Mouse (Mus musculus) midbrain, embryonic 12.5 days (tissue): Measurements from ENCODE around the gene Myh7. TPM values are rescaled to one million over a fixed set of nuclear protein-coding genes. Genes with fewer than 3 reads are reported as not detected.
A peak's percentile ranks its signal among the peaks of the same experiment; 100 is the strongest.
"Not testable (repeated sequence)": the region's sequence is repeated elsewhere in the genome, so short reads cannot be mapped to it uniquely, and the experiment has no call there.

Source experiments
- ATAC-seq: fragments of 200-750 bp; cut with Nextera tagmentation; 2 replicates; pipeline ENCODE4 v1.8.0; 2017; ENCODE audit warnings: low read depth, moderate TSS enrichment, moderate library complexity; ENCODE audit not compliant: low FRiP score
- H3K27ac ChIP-seq: fragments of 300-500 bp; sonication (generic); replicated peaks from 2 replicates; pipeline ENCODE4 v1.5.1; 2016; ENCODE audit warnings: mild to moderate bottlenecking
- H3K27me3 ChIP-seq: fragments of 300-500 bp; sonication (generic); 2 replicates; pipeline ENCODE4 v1.6.1; 2016; ENCODE audit warnings: mild to moderate bottlenecking
- H3K36me3 ChIP-seq: fragments of 300-500 bp; sonication (generic); 2 replicates; pipeline ENCODE4 v1.6.1; 2016
- H3K4me1 ChIP-seq: fragments of 300-500 bp; sonication (generic); 2 replicates; pipeline ENCODE4 v1.6.1; 2016
- H3K4me2 ChIP-seq: fragments of 300-500 bp; sonication (generic); replicated peaks from 2 replicates; pipeline ENCODE4 v1.6.1; 2016; ENCODE audit warnings: mild to moderate bottlenecking, moderate library complexity
- H3K4me3 ChIP-seq: fragments of 300-500 bp; sonication (generic); 2 replicates; pipeline ENCODE4 v1.5.1; 2016; ENCODE audit warnings: mild to moderate bottlenecking
- H3K9ac ChIP-seq: fragments of 300-500 bp; sonication (generic); replicated peaks from 2 replicates; pipeline ENCODE4 v1.6.1; 2016; ENCODE audit warnings: mild to moderate bottlenecking, moderate library complexity
- H3K9me3 ChIP-seq: fragments of 300-500 bp; sonication (generic); 2 replicates; pipeline ENCODE4 v1.6.1; 2016; ENCODE audit warnings: mild to moderate bottlenecking
- WGBS: fragments of 180-500 bp; shearing (Covaris S2); methylation state at CpG from one replicate; pipeline ENCODE4 v1.1.7; 2016; 5-methylcytosine and 5-hydroxymethylcytosine counted together
- polyA plus RNA-seq: library from polyadenylated mRNA; unstranded; fragments of >200 nt; fragmentation: Nextera tagmentation; extraction: Ambion mirVana; gene quantifications from 2 replicates; pipeline ENCODE4 v1.2.1, GENCODE M21; 2016

Gene Myh7
- polyA plus RNA-seq, 1 experiment from 2014 or later = 4.1 TPM

- Histone ChIP-seq H3K9me3 (no peaks in the 10 kb centered on the region), H3K36me3 (no peaks in the 10 kb centered on the region), H3K27me3 (no peaks in the 10 kb centered on the region), H3K4me1 (no peaks in the 10 kb centered on the region), H3K27ac (no peak overlapping the region), H3K4me2 (no peak overlapping the region), H3K9ac (no peak overlapping the region), H3K4me3 (no peak overlapping the region)
- 60% methylated on average over 12 of the region's 12 CpGs for WGBS
- ATAC-seq = no peak
These were observed 43.9 kb downstream of the Myh7 start for GRCm38 (mm10) chr14:54950493-54950892.

GRCm38 (mm10) chr14:54948781-54949180, 45.6 kb downstream of the Myh7 start:
- Histone ChIP-seq H3K27me3 (no peaks in the 10 kb centered on the region), H3K4me1 (no peaks in the 10 kb centered on the region), H3K36me3 (no peaks in the 10 kb centered on the region), H3K9ac (no peak overlapping the region), H3K9me3 (no peaks in the 10 kb centered on the region), H3K4me2 (no peak overlapping the region), H3K4me3 (no peak overlapping the region), H3K27ac (no peak overlapping the region)
- 90% methylated on average over 9 of the region's 9 CpGs for WGBS
- no peak for ATAC-seq

DNA sequence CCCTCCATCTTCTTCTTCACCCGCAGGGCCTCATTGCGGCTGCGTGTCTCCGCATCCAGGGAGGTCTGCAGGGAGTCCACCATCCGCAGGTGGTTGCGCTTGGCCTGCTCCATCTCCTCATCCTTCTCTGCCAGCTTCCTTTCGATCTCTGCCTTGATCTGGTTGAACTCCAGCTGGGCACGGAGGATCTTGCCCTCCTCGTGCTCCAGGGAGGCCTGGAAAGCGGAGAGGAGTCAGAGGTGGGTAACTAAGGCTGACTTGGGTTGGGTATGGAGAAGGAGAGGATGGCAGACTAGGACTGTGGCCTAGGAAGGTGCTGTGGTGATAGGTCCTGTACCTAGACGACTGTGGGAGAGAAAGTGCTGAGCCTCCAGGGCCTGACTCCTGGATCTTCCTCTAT, 47.4 kb downstream of the Myh7 start:
- ATAC-seq, H3K27me3 ChIP-seq, H3K27ac ChIP-seq, H3K9ac ChIP-seq, H3K4me1 ChIP-seq, H3K9me3 ChIP-seq, H3K36me3 ChIP-seq, H3K4me2 ChIP-seq, H3K4me3 ChIP-seq: not testable (repeated sequence)
- WGBS = 85% methylated on average over 11 of the region's 11 CpGs

DNA sequence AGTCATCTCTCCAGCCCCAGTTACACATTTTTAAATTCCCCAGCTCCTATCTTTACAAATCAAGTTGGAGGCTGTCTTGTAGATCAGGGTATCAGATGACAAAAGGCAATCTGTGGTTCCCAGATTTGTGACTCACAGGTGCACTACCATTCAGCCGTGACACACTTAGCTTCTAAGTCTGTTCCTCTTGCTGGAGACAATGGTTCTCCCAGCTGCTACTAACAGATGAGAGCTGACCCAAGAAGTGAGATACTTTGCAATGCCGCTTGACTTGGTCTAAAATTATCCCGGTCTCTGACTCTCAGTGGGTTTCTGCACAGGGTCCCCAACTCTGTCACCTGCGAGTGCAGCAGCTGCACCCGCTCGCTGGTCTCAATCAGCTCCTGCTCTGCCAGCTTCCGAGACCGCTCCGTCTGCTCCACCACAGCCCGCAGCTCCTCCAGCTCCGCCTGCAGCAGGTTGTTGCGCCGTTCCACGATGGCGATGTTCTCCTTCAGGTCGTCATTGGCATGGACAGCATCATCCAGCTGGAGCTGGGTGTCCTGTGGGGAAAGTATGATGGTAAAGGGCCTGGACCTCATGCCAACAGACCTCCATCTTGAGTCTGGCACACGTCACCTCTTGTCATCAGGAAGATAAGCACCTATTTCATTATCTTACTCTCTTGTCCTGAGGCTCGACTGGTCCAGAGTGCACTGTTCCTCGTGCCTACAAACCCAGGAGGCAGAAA, 48.3 kb downstream of the Myh7 start:
- no peaks in the 10 kb centered on the region for H3K9me3 ChIP-seq
- H3K4me2 ChIP-seq = no peak overlapping the region
- 82% methylated on average over 19 of the region's 19 CpGs for WGBS
- no peak overlapping the region for H3K9ac ChIP-seq
- H3K27ac ChIP-seq = no peak overlapping the region
- no peaks in the 10 kb centered on the region for H3K4me1 ChIP-seq
- no peak overlapping the region for H3K4me3 ChIP-seq
- ATAC-seq = no peak
- no peaks in the 10 kb centered on the region for H3K27me3 ChIP-seq
- H3K36me3 ChIP-seq = no peaks in the 10 kb centered on the region

DNA sequence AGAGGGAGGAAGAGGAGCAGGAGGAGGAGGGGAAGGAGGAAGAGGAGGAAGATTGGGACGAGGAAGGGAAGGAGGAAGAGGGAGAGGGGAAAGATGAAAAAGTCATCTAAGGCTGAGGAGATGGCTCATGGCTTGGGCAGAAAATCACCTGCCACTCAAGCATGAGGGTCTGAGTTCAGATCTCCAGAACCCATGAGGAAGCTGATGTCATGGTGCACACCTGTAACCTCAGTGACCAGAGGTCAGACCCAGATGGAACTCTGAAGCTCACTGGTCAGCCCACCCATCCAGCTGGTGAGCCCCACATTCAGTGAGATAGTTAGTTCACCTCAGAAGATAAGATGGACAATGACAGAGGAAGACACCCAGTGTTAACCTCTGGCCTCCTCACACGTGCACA, 49.5 kb downstream of the Myh7 start:
- Histone ChIP-seq H3K4me1 (no peaks in the 10 kb centered on the region), H3K9me3 (no peaks in the 10 kb centered on the region), H3K36me3 (no peaks in the 10 kb centered on the region), H3K27ac (no peak overlapping the region), H3K9ac (no peak overlapping the region), H3K27me3 (no peaks in the 10 kb centered on the region), H3K4me3 (no peak overlapping the region), H3K4me2 (no peak overlapping the region)
- no peak for ATAC-seq
- 64% methylated on average over 2 of the region's 2 CpGs for WGBS

GRCm38 (mm10) chr14:54943971-54944370, 50.5 kb downstream of the Myh7 start:
- WGBS = 90% methylated on average over 7 of the region's 7 CpGs
- H3K36me3 ChIP-seq = no peaks in the 10 kb centered on the region
- no peak overlapping the region for H3K4me2 ChIP-seq
- no peak for ATAC-seq
- no peak overlapping the region for H3K4me3 ChIP-seq
- no peaks in the 10 kb centered on the region for H3K9me3 ChIP-seq
- H3K4me1 ChIP-seq = no peaks in the 10 kb centered on the region
- no peak overlapping the region for H3K9ac ChIP-seq
- no peak overlapping the region for H3K27ac ChIP-seq
- H3K27me3 ChIP-seq = no peaks in the 10 kb centered on the region

DNA sequence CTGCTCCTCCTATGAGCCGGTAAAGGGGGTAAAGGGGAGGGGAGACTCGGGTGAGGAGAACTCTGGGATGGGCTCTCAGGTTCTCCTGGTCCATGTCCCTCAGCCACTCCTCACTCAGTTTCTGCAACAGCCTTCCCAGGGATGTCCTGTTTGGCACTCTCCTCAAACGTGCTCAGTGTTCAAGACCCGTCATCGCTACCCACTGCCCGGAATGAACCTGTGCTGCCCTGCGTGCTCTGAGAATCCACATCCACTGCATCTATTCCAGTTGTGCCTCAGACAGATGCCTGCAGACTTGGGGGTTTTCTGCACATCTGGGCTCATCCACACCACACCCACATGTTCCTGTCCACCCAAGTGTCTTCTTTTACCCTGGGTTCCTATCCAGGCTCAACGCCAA, 51.9 kb downstream of the Myh7 start:
- WGBS = 91% methylated on average over 8 of the region's 8 CpGs

DNA sequence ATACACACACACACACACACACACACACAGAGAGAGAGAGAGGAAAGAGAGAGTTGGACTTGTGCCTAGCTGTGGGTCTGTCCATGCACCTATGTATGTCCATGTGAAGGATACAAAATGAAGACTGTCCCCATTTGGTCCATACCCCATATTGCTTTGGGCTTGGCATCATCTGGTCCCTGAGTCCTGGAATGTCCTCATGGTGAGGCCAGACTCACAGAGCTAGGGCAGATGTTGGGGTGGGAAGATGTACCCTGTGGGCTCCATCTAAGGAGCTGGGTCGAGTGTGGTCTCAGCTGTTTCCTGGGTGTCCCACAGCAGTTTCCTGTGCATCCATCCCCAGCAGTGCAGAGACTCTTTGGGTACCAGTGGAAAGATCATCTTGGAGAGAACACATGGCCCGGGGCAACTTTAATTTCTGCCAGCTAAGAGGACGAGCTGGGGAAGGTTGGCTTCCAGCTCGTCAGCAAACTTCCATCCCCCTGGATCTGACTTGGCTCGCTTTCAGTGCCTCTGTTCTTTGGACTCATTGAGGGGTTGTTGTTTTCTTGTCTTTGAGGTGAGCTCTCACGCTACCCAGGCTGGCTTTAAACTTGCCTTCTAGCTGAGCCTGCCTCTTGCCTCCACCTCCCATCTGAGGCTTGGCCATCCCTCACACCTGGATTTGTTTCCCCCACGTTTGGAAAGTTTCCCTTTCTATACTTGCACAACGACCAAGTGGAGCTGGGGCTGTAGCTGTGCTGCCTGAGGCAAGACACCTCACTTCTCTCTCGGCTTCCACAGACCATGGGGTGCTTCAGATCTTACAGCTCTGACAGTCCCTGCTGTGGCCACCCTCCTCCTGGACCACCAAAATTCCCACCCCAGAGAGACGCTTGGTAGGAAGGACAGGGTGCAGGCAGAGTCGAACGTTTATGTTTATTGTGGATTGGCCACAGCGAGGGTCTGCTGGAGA, 53.1 kb downstream of the Myh7 start:
- WGBS = 73% methylated on average over 13 of the region's 13 CpGs
- ATAC-seq = no peak
- H3K9ac ChIP-seq = no peak overlapping the region

More for the DNA sequence above, 51.9 kb downstream of the Myh7 start:
- Histone ChIP-seq H3K4me1 (no peaks in the 10 kb centered on the region), H3K9ac (no peak overlapping the region), H3K27ac (no peak overlapping the region), H3K36me3 (no peaks in the 10 kb centered on the region), H3K27me3 (no peaks in the 10 kb centered on the region), H3K4me3 (no peak overlapping the region), H3K4me2 (no peak overlapping the region), H3K9me3 (no peaks in the 10 kb centered on the region)
- no peak for ATAC-seq

DNA sequence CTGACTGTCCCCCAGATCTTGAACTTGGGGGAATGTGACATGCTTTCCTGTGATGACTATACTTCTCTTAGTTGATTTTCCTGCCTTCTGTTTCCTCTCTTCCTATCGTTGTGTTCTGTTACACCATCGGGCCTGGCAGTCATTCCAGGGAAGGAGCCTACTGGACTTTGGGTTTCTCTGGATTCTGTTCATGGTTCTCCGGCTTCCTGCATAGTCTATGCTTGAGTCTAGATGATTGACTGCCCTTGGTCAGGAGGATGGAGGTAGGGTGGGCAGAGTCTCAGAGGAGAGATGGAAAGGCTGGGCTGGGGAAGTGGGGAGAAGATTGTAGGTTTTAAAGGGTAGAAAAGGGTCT, 54.3 kb downstream of the Myh7 start:
- no peak for ATAC-seq
- 85% methylated on average over 3 of the region's 3 CpGs for WGBS
- no peak overlapping the region for H3K4me3 ChIP-seq
- H3K27me3 ChIP-seq = no peaks in the 10 kb centered on the region
- no peak overlapping the region for H3K27ac ChIP-seq
- no peaks in the 10 kb centered on the region for H3K9me3 ChIP-seq
- peaks cover 10% of the 10 kb centered on the region for H3K4me1 ChIP-seq
- H3K36me3 ChIP-seq = no peaks in the 10 kb centered on the region
- no peak overlapping the region for H3K4me2 ChIP-seq
- no peak overlapping the region for H3K9ac ChIP-seq

More for the DNA sequence above, 53.1 kb downstream of the Myh7 start:
- H3K4me1 ChIP-seq = peaks cover 5% of the 10 kb centered on the region
- no peaks in the 10 kb centered on the region for H3K9me3 ChIP-seq
- no peak overlapping the region for H3K27ac ChIP-seq
- no peak overlapping the region for H3K4me3 ChIP-seq
- no peak overlapping the region for H3K4me2 ChIP-seq
- no peaks in the 10 kb centered on the region for H3K36me3 ChIP-seq
- no peaks in the 10 kb centered on the region for H3K27me3 ChIP-seq

- no peak overlapping the region for H3K4me3 ChIP-seq
These were observed 54.8 kb downstream of the Myh7 start for GRCm38 (mm10) chr14:54939434-54940175.

GRCm38 (mm10) chr14:54938431-54939219, 55.8 kb downstream of the Myh7 start:
- no peak overlapping the region for H3K4me3 ChIP-seq
- H3K36me3 ChIP-seq = no peaks in the 10 kb centered on the region
- WGBS = 79% methylated on average over 15 of the region's 15 CpGs
- H3K27me3 ChIP-seq = no peaks in the 10 kb centered on the region
- no peak overlapping the region for H3K4me2 ChIP-seq
- H3K9ac ChIP-seq = no peak overlapping the region
- H3K4me1 ChIP-seq = peaks cover 10% of the 10 kb centered on the region
- no peak overlapping the region for H3K27ac ChIP-seq
- no peaks in the 10 kb centered on the region for H3K9me3 ChIP-seq
- ATAC-seq = no peak

More at GRCm38 (mm10) chr14:54939434-54940175, 54.8 kb downstream of the Myh7 start:
- Histone ChIP-seq H3K4me2 (no peak overlapping the region), H3K9ac (no peak overlapping the region), H3K27ac (no peak overlapping the region), H3K4me1 (peaks cover 10% of the 10 kb centered on the region), H3K36me3 (no peaks in the 10 kb centered on the region), H3K27me3 (no peaks in the 10 kb centered on the region), H3K9me3 (no peaks in the 10 kb centered on the region)
- peak; percentile 41; the same call in 1 of the 2 replicates for ATAC-seq
- 54% methylated on average over 12 of the region's 12 CpGs for WGBS
